Mouse (Mus musculus): Measurements from ENCODE around the gene Tprn. TPM values are rescaled to one million over a fixed set of nuclear protein-coding genes. Genes with fewer than 3 reads are reported as not detected.

The Tprn gene
- polyA plus RNA-seq, 1 experiment: 1.3 TPM

DNA sequence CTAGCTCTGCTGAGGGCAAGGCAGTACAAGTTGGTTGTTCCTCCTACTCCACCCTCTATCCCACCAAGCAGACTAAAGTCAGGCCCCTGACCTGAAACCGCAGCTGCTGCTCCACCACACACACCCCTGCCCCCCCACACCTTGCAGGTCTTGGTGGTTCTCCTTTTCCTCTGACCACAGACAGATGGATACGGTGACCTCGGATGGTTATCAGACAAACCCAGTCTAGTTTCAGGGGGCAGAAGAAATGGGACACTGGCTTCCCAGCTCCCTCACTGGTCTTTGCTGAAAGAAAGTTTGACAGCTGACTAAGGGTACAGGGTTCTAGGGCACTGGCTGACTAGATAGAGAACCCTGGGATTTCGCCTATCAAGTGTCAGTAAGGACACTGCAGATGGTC lies 29.0 kb upstream of the Tprn start:
- H3K27me3 ChIP-seq (ENCODE audit: control insufficient read depth): peaks cover 16% of the 10 kb centered on the region
- H3K9me3 ChIP-seq (ENCODE audit: control insufficient read depth, low read length): no peaks in the 10 kb centered on the region
- H3K4me3 ChIP-seq (replicated peaks): no peak overlapping the region
- H3K36me3 ChIP-seq (ENCODE audit: control insufficient read depth): no peaks in the 10 kb centered on the region
- peaks cover 18% of the 10 kb centered on the region for H3K4me1 ChIP-seq (ENCODE audit: control insufficient read depth)
- no peak for TF ChIP-seq TAL1 (IDR thresholded peaks at IDR 0.05; ENCODE audit: low read length)
- no peak for TF ChIP-seq GATA1 (IDR thresholded peaks at IDR 0.05; ENCODE audit: low read length)

DNA sequence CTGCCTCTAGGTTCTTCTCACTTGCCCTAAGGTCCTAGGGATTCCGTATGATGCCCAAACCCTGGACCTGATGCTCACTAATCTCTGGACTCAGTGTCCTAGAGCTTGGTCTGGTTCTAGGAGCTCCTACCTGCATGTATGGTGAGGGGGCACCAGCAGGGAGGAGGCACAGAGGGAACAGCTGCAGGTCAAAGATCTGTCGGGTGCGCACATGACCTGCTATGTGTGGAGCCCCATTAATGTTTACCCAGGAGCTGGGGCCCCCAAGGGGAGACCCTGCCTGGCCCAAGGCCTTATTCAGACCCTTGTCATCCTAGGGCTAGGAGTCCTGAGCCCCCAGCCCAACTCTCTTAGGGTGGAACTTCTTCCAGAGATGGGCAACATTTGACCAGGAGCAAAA lies 28.4 kb upstream of the Tprn start, which contains the start of gene Slc34a3:
Gene Slc34a3 (minus strand): TSS at position 315 of the 400 bp plus-strand sequence.
- TF ChIP-seq GATA1 (IDR thresholded peaks at IDR 0.05; ENCODE audit: low read length): no peak
- no peak for TF ChIP-seq TAL1 (IDR thresholded peaks at IDR 0.05; ENCODE audit: low read length)
- peaks cover 15% of the 10 kb centered on the region for H3K4me1 ChIP-seq (ENCODE audit: control insufficient read depth)
- peaks cover 16% of the 10 kb centered on the region for H3K27me3 ChIP-seq (ENCODE audit: control insufficient read depth)
- no peaks in the 10 kb centered on the region for H3K36me3 ChIP-seq (ENCODE audit: control insufficient read depth)
- H3K4me3 ChIP-seq (replicated peaks): no peak within 1 kb of the TSS
- no peaks in the 10 kb centered on the region for H3K9me3 ChIP-seq (ENCODE audit: control insufficient read depth, low read length)

DNA sequence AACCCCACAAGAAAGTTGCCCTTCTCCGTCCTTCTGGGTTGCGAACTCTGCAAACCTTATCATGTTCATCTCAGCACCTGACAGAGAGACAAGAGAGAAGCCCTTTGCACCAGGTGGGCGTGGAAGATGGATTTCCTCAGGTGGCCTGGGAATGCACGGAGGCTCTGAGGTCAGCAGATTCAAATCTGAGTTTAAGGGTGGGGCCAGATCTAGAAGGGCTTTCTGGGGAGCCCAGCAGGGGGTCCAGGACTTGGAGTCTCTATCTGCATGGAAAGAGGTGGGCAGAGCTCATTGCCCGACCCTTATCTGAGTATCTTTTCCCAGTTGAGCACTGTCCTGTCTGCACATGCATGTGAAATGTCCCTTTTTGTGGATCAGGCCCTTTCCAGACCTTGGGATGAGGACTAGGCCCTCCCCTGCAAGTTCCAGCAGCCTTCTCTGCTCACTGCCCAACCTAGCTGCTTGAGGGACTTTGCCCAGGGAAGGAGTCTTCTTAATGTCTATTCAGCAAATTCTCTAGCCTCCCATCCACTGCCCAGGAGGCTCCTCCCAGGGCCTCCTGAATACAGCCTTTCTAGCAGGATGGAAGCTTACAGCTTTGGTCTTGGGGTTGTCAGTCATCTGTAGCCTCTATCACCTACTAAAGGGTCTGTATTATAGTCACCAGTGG lies 27.7 kb upstream of the Tprn start:
- H3K27me3 ChIP-seq (ENCODE audit: control insufficient read depth): peaks cover 16% of the 10 kb centered on the region
- TF ChIP-seq GATA1 (IDR thresholded peaks at IDR 0.05; ENCODE audit: low read length): no peak
- TF ChIP-seq TAL1 (IDR thresholded peaks at IDR 0.05; ENCODE audit: low read length): no peak
- no peaks in the 10 kb centered on the region for H3K36me3 ChIP-seq (ENCODE audit: control insufficient read depth)
- no peak overlapping the region for H3K4me3 ChIP-seq (replicated peaks)
- peaks cover 17% of the 10 kb centered on the region for H3K4me1 ChIP-seq (ENCODE audit: control insufficient read depth)
- H3K9me3 ChIP-seq (ENCODE audit: control insufficient read depth, low read length): no peaks in the 10 kb centered on the region

DNA sequence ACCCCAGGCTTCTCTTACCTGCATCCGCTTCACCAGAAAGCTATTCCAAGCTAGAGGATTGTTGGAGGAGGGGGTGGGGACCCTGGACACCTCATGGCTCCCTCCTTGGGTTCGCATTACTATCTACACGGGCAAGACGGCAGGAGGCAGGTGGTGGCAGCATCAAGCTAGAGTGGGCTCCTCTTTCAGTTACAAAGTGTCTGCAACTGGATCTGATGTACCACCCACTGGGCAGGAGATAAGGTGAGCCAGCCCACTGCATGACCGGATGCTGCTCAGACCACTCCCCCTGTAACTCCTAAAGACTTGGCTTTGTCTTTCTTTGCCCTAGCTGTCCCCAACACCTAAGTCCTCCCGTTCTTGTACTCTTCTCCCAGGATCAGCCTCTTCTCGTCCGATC lies 25.8 kb upstream of the Tprn start, which contains the start of gene Rnf224:
Gene Rnf224 (minus strand): TSS at position 174 of the 400 bp plus-strand sequence.
- Histone ChIP-seq H3K27me3 (ENCODE audit: control insufficient read depth) (peaks cover 22% of the 10 kb centered on the region), H3K9me3 (ENCODE audit: control insufficient read depth, low read length) (no peaks in the 10 kb centered on the region), H3K36me3 (ENCODE audit: control insufficient read depth) (no peaks in the 10 kb centered on the region), H3K4me3 (replicated peaks) (no peak within 1 kb of the TSS), H3K4me1 (ENCODE audit: control insufficient read depth) (peaks cover 36% of the 10 kb centered on the region)
- TF ChIP-seq GATA1 (IDR thresholded peaks at IDR 0.05; ENCODE audit: low read length) (no peak), TAL1 (IDR thresholded peaks at IDR 0.05; ENCODE audit: low read length) (no peak)

DNA sequence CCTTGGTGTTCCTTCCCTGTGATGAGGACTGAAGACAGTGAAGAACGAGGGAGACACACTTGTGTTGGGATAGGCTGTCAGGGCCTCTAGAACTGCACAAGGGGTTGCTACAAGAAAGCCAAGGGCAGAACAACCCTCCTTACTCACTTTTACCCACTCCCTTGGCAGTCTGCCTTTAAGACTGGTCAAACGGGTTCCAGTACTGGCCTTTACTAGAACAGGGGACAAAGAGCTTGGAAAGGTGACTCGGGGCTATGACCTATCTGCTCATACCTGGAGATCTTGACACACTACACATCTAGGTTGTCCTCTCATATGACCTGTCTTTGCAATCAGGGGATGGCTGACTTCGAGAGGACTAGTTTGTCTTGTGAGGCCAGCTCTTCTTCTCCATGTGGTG lies 24.9 kb upstream of the Tprn start:
- peaks cover 44% of the 10 kb centered on the region for H3K4me1 ChIP-seq (ENCODE audit: control insufficient read depth)
- H3K27me3 ChIP-seq (ENCODE audit: control insufficient read depth): peaks cover 28% of the 10 kb centered on the region

DNA sequence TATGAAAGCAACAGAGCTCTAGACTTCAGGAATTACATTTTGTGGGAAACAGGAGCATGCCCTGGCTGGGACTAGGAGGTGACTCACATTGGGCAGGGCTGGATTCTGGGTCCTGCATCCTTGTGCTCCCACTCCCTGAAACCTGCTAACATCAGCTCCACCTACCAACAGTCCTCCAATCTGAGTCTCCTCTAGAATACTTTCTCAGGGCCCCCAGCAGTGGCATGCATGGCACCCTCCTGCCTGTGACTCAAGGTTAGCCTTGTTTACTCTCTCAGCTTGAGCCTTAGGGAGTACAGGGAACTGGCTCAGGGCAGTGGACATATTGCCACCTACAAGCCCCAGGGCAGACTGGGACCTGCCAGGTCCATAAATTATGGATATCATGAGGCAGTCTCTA lies 24.3 kb upstream of the Tprn start:
- peaks cover 47% of the 10 kb centered on the region for H3K4me1 ChIP-seq (ENCODE audit: control insufficient read depth)
- TF ChIP-seq GATA1 (IDR thresholded peaks at IDR 0.05; ENCODE audit: low read length) (no peak), TAL1 (IDR thresholded peaks at IDR 0.05; ENCODE audit: low read length) (no peak)
- H3K4me3 ChIP-seq (replicated peaks): no peak overlapping the region
- H3K27me3 ChIP-seq (ENCODE audit: control insufficient read depth): peaks cover 34% of the 10 kb centered on the region
- no peaks in the 10 kb centered on the region for H3K36me3 ChIP-seq (ENCODE audit: control insufficient read depth)
- no peaks in the 10 kb centered on the region for H3K9me3 ChIP-seq (ENCODE audit: control insufficient read depth, low read length)

More for the DNA sequence above, 24.9 kb upstream of the Tprn start:
- Histone ChIP-seq H3K4me3 (replicated peaks) (no peak overlapping the region), H3K36me3 (ENCODE audit: control insufficient read depth) (no peaks in the 10 kb centered on the region), H3K9me3 (ENCODE audit: control insufficient read depth, low read length) (no peaks in the 10 kb centered on the region)
- TF ChIP-seq GATA1 (IDR thresholded peaks at IDR 0.05; ENCODE audit: low read length): no peak
- no peak for TF ChIP-seq TAL1 (IDR thresholded peaks at IDR 0.05; ENCODE audit: low read length)

DNA sequence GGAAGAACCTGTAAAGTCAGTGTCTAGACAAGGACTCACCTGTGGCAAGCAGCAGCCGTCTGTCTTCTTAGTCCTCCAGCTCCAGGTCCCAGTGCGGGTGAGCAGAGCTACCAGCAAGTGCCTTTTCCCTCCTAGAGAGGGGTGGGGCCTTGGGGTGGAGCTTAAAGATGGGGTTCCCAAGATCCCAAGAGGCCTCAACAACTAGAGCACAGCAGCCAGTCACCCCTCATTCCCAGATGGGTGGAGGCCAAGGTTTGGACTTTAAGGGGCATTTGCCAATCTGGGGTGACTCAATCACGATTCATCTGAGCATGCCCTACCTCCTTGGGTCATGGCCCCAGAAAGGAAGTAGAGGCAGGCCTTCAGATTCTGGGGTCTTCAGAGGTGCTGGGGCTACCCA lies 22.7 kb upstream of the Tprn start:
- no peaks in the 10 kb centered on the region for H3K36me3 ChIP-seq (ENCODE audit: control insufficient read depth)
- peaks cover 44% of the 10 kb centered on the region for H3K27me3 ChIP-seq (ENCODE audit: control insufficient read depth)
- no peak for TF ChIP-seq TAL1 (IDR thresholded peaks at IDR 0.05; ENCODE audit: low read length)
- TF ChIP-seq GATA1 (IDR thresholded peaks at IDR 0.05; ENCODE audit: low read length): no peak
- no peak overlapping the region for H3K4me3 ChIP-seq (replicated peaks)
- H3K4me1 ChIP-seq (ENCODE audit: control insufficient read depth): peaks cover 47% of the 10 kb centered on the region
- H3K9me3 ChIP-seq (ENCODE audit: control insufficient read depth, low read length): no peaks in the 10 kb centered on the region

DNA sequence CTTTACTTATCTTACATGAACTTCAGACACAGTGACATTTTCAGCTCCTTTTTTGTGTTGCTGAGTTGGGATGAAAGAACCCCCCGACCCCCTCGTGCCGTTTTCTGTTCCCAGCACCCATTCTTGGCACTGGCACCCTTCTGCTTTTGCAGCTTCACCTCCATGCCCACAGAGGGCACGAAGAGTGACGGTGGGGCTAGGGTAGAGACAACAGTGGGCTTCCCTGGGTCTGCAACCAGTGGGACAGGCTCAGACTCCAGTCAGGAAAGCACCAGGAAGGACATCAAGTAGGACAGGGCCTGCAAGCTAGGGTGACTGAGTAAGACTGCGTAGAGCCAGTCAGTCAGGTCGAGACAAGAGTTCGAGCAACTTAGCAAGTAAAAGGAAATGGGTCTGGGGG lies 22.1 kb upstream of the Tprn start:
- Histone ChIP-seq H3K4me1 (ENCODE audit: control insufficient read depth) (peaks cover 47% of the 10 kb centered on the region), H3K4me3 (replicated peaks) (peak overlapping the region; percentile 61), H3K36me3 (ENCODE audit: control insufficient read depth) (peaks cover 5% of the 10 kb centered on the region), H3K9me3 (ENCODE audit: control insufficient read depth, low read length) (no peaks in the 10 kb centered on the region), H3K27me3 (ENCODE audit: control insufficient read depth) (peaks cover 44% of the 10 kb centered on the region)
- TF ChIP-seq GATA1 (IDR thresholded peaks at IDR 0.05; ENCODE audit: low read length) (no peak), TAL1 (IDR thresholded peaks at IDR 0.05; ENCODE audit: low read length) (no peak)

DNA sequence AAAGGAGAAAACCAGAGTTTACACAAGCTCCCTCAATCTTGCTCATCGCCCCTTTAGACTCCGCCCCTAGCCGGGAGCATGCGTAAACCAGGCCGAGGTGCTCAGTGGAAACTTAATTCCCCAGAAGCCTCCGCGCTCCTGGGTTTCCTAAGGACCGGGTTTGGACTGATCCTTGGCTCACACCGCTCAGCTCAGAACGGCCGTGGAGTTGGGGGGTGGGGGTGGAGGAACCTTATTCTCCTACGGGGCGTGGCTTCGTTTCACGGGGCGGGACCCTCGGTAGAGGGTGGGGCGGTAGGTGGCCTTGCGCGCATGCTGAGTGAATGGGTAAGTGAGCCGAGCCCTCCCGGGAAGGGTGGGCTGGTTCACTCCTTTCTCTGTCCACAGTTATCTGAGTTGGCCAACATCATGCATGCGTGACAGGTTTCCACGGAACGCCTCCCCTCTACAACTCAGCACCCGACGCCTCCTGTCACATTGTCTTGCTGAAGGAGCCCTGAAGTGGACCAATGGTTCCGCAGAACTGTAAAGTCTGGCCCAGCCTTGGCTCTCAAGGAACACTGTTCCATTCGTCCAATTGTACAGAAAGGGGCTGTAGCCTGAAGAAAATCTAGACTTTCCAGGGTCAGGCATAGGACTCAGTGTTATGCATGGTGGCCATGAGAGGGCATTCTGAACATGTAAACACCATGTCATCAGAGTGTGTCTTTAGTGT lies 21.5 kb upstream of the Tprn start:
- peaks cover 43% of the 10 kb centered on the region for H3K27me3 ChIP-seq (ENCODE audit: control insufficient read depth)
- peak overlapping the region; percentile 61 for H3K4me3 ChIP-seq (replicated peaks)
- H3K9me3 ChIP-seq (ENCODE audit: control insufficient read depth, low read length): no peaks in the 10 kb centered on the region
- H3K36me3 ChIP-seq (ENCODE audit: control insufficient read depth): peaks cover 11% of the 10 kb centered on the region
- TF ChIP-seq TAL1 (IDR thresholded peaks at IDR 0.05; ENCODE audit: low read length) (no peak), GATA1 (IDR thresholded peaks at IDR 0.05; ENCODE audit: low read length) (no peak)
- peaks cover 47% of the 10 kb centered on the region for H3K4me1 ChIP-seq (ENCODE audit: control insufficient read depth)

Data from erythroblast, embryonic 14.5 days (primary cell).